Mouse (Mus musculus) hindbrain, embryonic 10.5 days (tissue): ENCODE data around the gene Rgs10. TPM values are rescaled to one million over a fixed set of nuclear protein-coding genes. Genes with fewer than 3 reads are reported as not detected.

Source experiments
- DNase-seq: peaks from one replicate; pipeline ENCODE4 v3.0.0-alpha.2; 2017; ENCODE audit warnings: low spot score
- H3K27ac ChIP-seq: fragments of 300-500 bp; sonication (generic); 2 replicates; pipeline ENCODE4 v1.5.1; 2016; ENCODE audit warnings: mild to moderate bottlenecking, moderate library complexity
- H3K27me3 ChIP-seq: fragments of 300-500 bp; sonication (generic); 2 replicates; pipeline ENCODE4 v1.6.1; 2016; ENCODE audit warnings: mild to moderate bottlenecking; ENCODE audit not compliant: poor library complexity, insufficient read depth, severe bottlenecking
- H3K36me3 ChIP-seq: fragments of 300-500 bp; sonication (generic); 2 replicates; pipeline ENCODE4 v1.6.1; 2016; ENCODE audit warnings: mild to moderate bottlenecking, moderate library complexity
- H3K4me1 ChIP-seq: fragments of 300-500 bp; sonication (generic); replicated peaks from 2 replicates; pipeline ENCODE4 v1.6.1; 2016; ENCODE audit warnings: mild to moderate bottlenecking
- H3K4me3 ChIP-seq: fragments of 300-500 bp; sonication (generic); 2 replicates; pipeline ENCODE4 v1.5.1; 2016; ENCODE audit warnings: mild to moderate bottlenecking, moderate library complexity
- H3K9me3 ChIP-seq: fragments of 300-500 bp; sonication (generic); 2 replicates; pipeline ENCODE4 v1.6.1; 2016; ENCODE audit warnings: mild to moderate bottlenecking, moderate library complexity
- WGBS: fragments of 180-500 bp; shearing (Covaris S2); methylation state at CpG from one replicate; pipeline ENCODE4 v1.1.7; 2016; 5-methylcytosine and 5-hydroxymethylcytosine counted together
- polyA plus RNA-seq: library from polyadenylated mRNA; unstranded; fragments of >200 nt; fragmentation: Nextera tagmentation; extraction: Ambion mirVana; gene quantifications from 2 replicates; pipeline ENCODE4 v1.2.1, GENCODE M21; 2016

Gene Rgs10
- polyA plus RNA-seq, 1 experiment from 2014 or later, result 11.5 TPM

- no peaks in the 10 kb centered on the region for H3K27me3 ChIP-seq
- H3K4me1 ChIP-seq, result no peaks in the 10 kb centered on the region
- WGBS, result 87% methylated on average over 10 of the region's 10 CpGs
- H3K4me3 ChIP-seq, result no peak overlapping the region
- no peak overlapping the region for H3K27ac ChIP-seq
- no peaks in the 10 kb centered on the region for H3K9me3 ChIP-seq
- no peaks in the 10 kb centered on the region for H3K36me3 ChIP-seq
- DNase-seq, result no peak
Observed at GRCm38 (mm10) chr7:128403128-128403527, 15.4 kb downstream of the Rgs10 start.

DNA sequence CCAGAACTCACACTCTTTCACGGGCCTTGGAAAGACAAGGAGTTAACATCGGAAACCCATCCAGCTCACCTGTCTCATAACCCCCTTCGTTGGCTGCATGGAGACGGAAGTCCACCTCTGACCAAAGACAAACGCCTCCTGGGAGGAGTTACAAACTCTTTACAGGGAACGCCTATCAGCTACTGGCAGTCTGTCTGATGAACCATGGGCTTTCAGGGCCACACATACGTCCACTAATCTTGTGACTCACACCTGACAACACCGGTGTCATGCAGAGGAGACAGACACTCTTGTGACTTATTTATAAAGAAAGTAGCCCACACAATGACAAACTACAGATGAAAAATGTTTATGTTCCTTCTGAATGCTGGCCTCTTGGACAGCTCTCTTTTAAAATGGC is 16.0 kb downstream of the Rgs10 start:
- Histone ChIP-seq H3K9me3 (no peaks in the 10 kb centered on the region), H3K27ac (no peak overlapping the region), H3K36me3 (no peaks in the 10 kb centered on the region), H3K27me3 (no peaks in the 10 kb centered on the region), H3K4me3 (no peak overlapping the region), H3K4me1 (no peaks in the 10 kb centered on the region)
- DNase-seq, result no peak
- 92% methylated on average over 8 of the region's 8 CpGs for WGBS

DNA sequence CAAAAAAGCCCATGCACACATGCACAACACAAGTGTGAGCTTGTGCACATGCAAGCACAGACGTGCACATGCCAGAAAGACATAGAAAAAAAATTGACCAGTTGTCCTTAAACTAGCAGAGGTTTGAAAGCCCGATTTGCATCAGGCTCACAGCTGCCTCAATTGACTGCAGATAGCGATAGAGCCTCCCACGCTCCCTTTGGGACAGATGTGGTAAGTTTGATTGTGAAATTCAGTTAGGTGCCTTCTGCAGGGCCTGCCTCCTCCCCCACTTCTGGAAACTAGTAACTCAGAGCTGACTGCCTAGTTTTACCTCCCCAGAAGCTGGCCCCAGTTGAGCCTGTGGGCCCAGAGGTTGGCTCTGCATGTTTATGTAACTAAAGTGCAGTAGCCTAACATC is 19.9 kb downstream of the Rgs10 start:
- no peaks in the 10 kb centered on the region for H3K27me3 ChIP-seq
- H3K9me3 ChIP-seq, result no peaks in the 10 kb centered on the region
- H3K36me3 ChIP-seq, result no peaks in the 10 kb centered on the region
- H3K4me3 ChIP-seq, result no peak overlapping the region
- no peak overlapping the region for H3K27ac ChIP-seq
- WGBS, result 88% methylated on average over 4 of the region's 4 CpGs
- no peaks in the 10 kb centered on the region; the same call in 1 of the 2 replicates for H3K4me1 ChIP-seq
- DNase-seq, result no peak

DNA sequence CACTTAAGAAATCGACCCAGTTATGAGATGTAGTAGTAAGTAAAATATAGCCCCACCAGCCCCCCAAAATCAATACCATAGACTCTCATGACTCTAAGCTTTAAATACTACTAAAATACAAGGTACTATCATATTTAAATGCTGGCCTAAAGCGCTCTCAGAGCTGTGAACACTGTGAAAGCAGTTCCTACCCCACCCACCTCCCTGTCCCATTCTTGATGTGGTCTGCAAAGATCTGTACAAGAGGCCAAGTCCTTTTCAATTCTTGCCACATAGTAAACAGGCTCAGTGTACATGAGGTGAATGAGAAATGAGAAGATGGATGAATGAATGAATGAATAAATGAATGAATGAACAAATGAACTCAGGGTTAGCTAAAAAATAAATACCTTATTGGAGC is 21.5 kb downstream of the Rgs10 start:
- DNase-seq, result no peak
- H3K27me3 ChIP-seq, result no peaks in the 10 kb centered on the region
- no peak overlapping the region for H3K4me3 ChIP-seq
- H3K27ac ChIP-seq, result no peak overlapping the region
- H3K36me3 ChIP-seq, result no peaks in the 10 kb centered on the region
- H3K4me1 ChIP-seq, result peaks cover 11% of the 10 kb centered on the region; the same call in 1 of the 2 replicates
- 70% methylated on average over 2 of the region's 2 CpGs for WGBS
- no peaks in the 10 kb centered on the region for H3K9me3 ChIP-seq

- H3K27me3 ChIP-seq, result no peaks in the 10 kb centered on the region
- H3K9me3 ChIP-seq, result no peaks in the 10 kb centered on the region
- no peak overlapping the region for H3K27ac ChIP-seq
- H3K4me3 ChIP-seq, result no peak overlapping the region
- H3K36me3 ChIP-seq, result no peaks in the 10 kb centered on the region
- 68% methylated on average over 4 of the region's 4 CpGs for WGBS
- H3K4me1 ChIP-seq, result peaks cover 33% of the 10 kb centered on the region
- no peak for DNase-seq
Observed at GRCm38 (mm10) chr7:128393756-128394155, 24.8 kb downstream of the Rgs10 start.

- Histone ChIP-seq H3K27ac (peak overlapping the region; percentile 53; the same call in 1 of the 2 replicates), H3K4me1 (peaks cover 37% of the 10 kb centered on the region), H3K4me3 (no peak overlapping the region), H3K36me3 (no peaks in the 10 kb centered on the region), H3K9me3 (no peaks in the 10 kb centered on the region), H3K27me3 (no peaks in the 10 kb centered on the region)
- WGBS, result 54% methylated on average over 5 of the region's 5 CpGs
- DNase-seq, result no peak
Observed at GRCm38 (mm10) chr7:128392972-128393314, 25.6 kb downstream of the Rgs10 start.

DNA sequence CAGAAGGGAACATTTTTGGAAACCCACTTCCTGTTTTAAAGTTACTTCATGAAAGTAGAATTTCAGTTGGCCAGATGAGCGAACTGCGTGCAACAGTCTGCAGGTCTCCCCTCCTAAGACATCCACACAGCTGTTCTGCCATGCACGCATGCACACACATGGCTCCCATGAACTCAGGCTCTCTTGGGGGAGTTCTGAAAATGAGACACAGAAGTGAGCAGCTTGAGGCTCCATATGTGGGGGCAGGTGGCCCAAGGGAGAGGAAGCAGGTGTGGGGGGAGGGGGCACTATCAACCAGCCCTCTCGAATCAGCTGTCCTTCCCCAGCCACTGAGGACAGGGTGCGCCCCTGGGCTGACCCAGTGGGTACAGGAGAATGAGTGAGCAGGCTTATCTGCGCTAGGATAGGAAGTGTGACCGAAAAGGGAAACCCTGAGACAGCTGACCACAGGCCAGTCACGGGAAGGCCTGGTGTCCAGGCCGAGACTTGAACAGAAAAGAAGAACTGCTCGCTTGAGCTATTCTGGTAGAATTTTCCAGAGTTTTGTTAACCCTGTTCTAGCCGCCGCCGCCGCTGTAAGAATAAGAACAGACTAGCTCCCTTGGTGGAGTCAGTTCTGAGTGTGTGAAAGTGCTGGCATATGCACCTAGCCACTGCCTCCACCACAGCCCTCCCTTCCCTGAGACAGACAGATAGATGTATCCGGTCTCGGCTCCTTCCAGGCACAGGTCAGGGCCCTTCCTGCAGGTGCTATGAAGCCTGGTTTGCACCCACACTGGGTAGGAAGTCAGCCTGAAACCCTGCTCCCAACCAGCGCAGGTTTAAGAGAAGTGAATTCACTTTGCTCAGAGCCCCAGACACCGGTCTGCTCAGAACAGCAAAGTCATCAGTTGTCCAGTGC is 26.2 kb downstream of the Rgs10 start:
- Histone ChIP-seq H3K36me3 (no peaks in the 10 kb centered on the region), H3K4me3 (no peak overlapping the region), H3K27me3 (no peaks in the 10 kb centered on the region), H3K4me1 (peaks cover 37% of the 10 kb centered on the region), H3K27ac (peak overlapping the region; percentile 53; the same call in 1 of the 2 replicates), H3K9me3 (no peaks in the 10 kb centered on the region)
- WGBS, result 84% methylated on average over 18 of the region's 18 CpGs
- no peak for DNase-seq

DNA sequence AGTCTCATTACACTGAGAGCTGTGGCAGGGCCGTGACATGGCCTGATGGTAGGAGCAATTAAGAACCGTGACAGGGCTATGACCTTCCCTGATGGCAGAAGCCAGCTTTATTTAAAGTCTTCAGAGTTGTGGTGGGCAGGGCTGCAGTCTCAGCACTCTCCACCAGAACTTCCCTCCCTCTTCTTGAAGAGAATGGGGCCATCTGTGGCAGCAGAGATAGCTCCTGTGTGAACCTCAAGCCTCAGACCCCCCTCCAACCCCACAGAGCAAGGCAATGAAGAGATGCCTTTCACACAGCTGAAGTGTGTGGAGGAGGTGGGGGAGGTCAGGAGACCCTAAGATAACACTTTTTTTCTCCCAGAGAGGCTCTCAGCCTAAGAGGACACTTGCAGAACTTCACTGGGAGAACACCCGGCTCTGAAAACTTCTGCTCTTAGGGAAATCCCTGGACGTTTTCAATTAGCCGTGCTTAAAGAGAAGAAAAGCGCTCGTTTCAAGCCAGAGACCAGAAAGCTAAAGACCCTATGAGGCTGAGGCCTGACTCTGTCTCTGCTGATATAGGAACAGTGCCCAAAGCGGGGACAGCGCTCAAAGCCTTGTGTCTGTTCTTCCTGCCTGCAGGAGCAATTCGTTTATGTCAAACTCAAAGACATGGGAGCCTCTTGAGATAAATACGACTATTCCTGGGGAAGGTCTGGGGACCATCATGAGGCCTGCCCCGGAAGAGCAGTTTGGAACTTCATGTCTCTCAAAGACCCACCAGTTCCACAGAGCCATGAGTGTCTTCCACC is 27.1 kb downstream of the Rgs10 start:
- no peaks in the 10 kb centered on the region for H3K36me3 ChIP-seq
- H3K4me3 ChIP-seq, result no peak overlapping the region
- H3K27me3 ChIP-seq, result no peaks in the 10 kb centered on the region
- WGBS, result 50% methylated on average over 12 of the region's 12 CpGs
- H3K4me1 ChIP-seq, result peaks cover 37% of the 10 kb centered on the region
- peak overlapping the region; percentile 9 for H3K27ac ChIP-seq
- no peaks in the 10 kb centered on the region for H3K9me3 ChIP-seq
- no peak for DNase-seq

GRCm38 (mm10) chr7:128388968-128389367 is 29.6 kb downstream of the Rgs10 start:
- no peaks in the 10 kb centered on the region for H3K27me3 ChIP-seq
- DNase-seq, result no peak
- 36% methylated on average over 7 of the region's 7 CpGs for WGBS
- peaks cover 37% of the 10 kb centered on the region for H3K4me1 ChIP-seq
- no peak overlapping the region for H3K4me3 ChIP-seq
- H3K27ac ChIP-seq, result peak overlapping the region; percentile 26
- no peaks in the 10 kb centered on the region for H3K9me3 ChIP-seq
- H3K36me3 ChIP-seq, result no peaks in the 10 kb centered on the region

DNA sequence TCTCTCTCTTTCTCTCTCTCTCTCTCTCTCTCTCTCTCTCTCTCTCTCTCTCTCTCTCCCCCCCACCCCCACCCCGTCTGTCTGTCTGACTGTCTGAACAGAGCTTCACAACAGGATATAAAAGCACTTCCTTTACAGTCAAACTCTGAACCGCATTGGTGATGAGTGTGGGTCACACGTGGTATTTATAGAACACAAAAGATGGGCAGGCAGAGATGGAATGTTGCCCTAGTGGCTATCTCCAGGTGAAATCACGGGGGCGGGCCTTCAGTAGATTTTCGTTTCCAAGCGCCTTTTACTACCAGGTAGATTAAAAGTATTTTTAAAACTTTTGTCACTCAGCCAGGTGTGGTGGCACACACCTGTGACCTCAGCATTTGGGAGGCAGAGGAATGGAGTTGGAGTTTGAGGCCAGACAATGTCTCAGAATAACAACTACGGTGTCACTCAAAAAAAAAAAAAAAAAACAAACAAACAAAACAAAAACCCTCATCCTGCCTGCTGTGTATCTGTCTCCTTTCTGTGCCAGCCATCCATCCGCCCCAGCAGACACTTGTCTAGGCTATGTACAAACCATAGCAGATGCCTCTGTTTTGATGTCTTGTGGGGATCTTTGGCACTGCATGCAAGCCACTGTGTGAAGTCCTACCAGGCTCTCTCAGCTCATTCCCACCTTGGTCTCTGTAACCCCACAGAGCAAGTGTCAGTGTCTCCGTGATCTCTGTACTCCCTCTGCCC is 34.7 kb downstream of the Rgs10 start:
- peaks cover 5% of the 10 kb centered on the region for H3K4me1 ChIP-seq
- no peak overlapping the region for H3K27ac ChIP-seq
- WGBS, result 79% methylated on average over 10 of the region's 10 CpGs
- H3K9me3 ChIP-seq, result no peaks in the 10 kb centered on the region
- 0 out of 2 replicates have a peak, but pooled peaks cover 4% of the 10 kb centered on the region for H3K27me3 ChIP-seq
- no peak for DNase-seq
- no peaks in the 10 kb centered on the region for H3K36me3 ChIP-seq
- H3K4me3 ChIP-seq, result no peak overlapping the region

- WGBS, result 84% methylated on average over 7 of the region's 7 CpGs
Observed at GRCm38 (mm10) chr7:128383189-128383725, 35.3 kb downstream of the Rgs10 start.

DNA sequence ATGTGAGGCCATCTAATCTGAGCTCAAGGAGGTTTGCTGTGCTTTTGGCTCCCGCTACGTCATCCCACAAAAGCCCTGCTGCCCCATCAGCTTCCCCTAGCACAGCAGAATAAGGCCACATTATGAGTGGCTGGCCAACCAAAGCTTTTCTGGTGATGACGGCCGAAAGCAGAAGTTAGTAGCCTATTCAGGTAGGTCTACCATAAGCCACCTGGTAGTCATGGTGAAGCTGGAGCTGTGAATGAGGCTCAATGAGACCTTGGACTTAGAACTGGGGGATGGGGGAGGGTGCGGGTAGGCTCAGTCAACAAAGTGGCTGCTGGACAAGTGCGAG is 36.1 kb downstream of the Rgs10 start:
- DNase-seq, result no peak
- Histone ChIP-seq H3K27me3 (0 out of 2 replicates have a peak, but pooled peaks cover 4% of the 10 kb centered on the region), H3K9me3 (no peaks in the 10 kb centered on the region), H3K4me3 (no peak overlapping the region), H3K36me3 (no peaks in the 10 kb centered on the region), H3K4me1 (no peaks in the 10 kb centered on the region; the same call in 1 of the 2 replicates), H3K27ac (no peak overlapping the region)
- 93% methylated on average over 6 of the region's 6 CpGs for WGBS

More at GRCm38 (mm10) chr7:128383189-128383725, 35.3 kb downstream of the Rgs10 start:
- no peak overlapping the region for H3K27ac ChIP-seq
- no peaks in the 10 kb centered on the region for H3K9me3 ChIP-seq
- H3K27me3 ChIP-seq, result 0 out of 2 replicates have a peak, but pooled peaks cover 4% of the 10 kb centered on the region
- H3K36me3 ChIP-seq, result no peaks in the 10 kb centered on the region
- H3K4me1 ChIP-seq, result no peaks in the 10 kb centered on the region; the same call in 1 of the 2 replicates
- no peak for DNase-seq
- H3K4me3 ChIP-seq, result no peak overlapping the region
